Mouse (Mus musculus): ENCODE data around the gene Nqo2.
A peak's percentile ranks its signal among the peaks of the same experiment; 100 is the strongest.
"Not testable (repeated sequence)": the region's sequence is repeated elsewhere in the genome, so short reads cannot be mapped to it uniquely, and the experiment has no call there.

Gene Nqo2

GRCm38 (mm10) chr13:33964206-33965046 is at the start of gene Nqo2:
Gene Nqo2 (plus strand): TSS chr13:33964687.
- peak; percentile 84 for DNase-seq (ENCODE audit: extremely low spot score, low spot score)

GRCm38 (mm10) chr13:33921041-33921440 is 43.4 kb upstream of the Nqo2 start:
- no peak for DNase-seq (ENCODE audit: extremely low spot score, low spot score)

- DNase-seq (ENCODE audit: extremely low spot score, low spot score): no peak
These were observed 42.8 kb upstream of the Nqo2 start for GRCm38 (mm10) chr13:33921699-33922098.

DNA sequence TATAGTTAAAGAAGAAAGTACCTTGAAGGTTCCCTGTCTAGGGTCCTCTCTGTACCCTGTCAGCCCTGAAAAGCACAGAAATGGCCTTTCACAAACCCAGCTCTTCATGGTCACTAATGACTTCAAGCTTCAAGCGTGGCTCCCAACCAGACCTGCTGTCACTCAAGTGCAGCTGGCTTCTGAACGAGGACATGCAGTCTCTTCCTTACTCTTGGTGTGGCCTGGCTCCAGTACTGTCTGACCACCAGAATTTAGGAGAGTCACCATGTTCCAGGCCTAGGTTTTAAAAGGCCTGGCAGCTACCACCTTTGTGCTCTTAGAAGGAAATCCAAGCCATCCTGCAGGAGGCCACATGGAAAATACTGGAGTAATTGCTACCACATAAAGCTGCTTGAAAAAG is 34.2 kb upstream of the Nqo2 start:
- no peak for DNase-seq (ENCODE audit: extremely low spot score, low spot score)

DNA sequence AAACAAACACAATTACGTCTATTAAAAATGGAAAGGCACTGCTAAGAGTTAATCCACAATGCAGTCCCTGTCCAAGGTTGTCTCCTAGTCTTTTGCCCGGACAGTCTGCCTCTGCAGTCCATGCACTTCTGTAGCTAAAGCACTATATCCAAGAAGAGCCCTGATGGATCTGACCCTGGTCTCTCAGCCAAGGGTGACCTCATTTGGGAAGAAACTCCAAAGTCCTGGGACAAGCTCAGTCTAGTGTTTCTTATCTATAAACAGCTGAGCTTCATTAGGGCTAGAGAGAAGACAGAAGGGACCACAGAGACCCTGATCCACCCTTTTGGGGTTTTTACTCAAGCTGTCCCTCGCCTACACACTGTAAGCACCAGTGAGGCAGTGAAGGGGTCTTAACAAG is 33.6 kb upstream of the Nqo2 start:
- DNase-seq (ENCODE audit: extremely low spot score, low spot score): no peak

- DNase-seq (ENCODE audit: extremely low spot score, low spot score): no peak
These were observed 29.7 kb upstream of the Nqo2 start for GRCm38 (mm10) chr13:33934743-33935142.

- DNase-seq (ENCODE audit: extremely low spot score, low spot score): peak; percentile 69
These were observed 28.9 kb upstream of the Nqo2 start for GRCm38 (mm10) chr13:33935465-33936181.

DNA sequence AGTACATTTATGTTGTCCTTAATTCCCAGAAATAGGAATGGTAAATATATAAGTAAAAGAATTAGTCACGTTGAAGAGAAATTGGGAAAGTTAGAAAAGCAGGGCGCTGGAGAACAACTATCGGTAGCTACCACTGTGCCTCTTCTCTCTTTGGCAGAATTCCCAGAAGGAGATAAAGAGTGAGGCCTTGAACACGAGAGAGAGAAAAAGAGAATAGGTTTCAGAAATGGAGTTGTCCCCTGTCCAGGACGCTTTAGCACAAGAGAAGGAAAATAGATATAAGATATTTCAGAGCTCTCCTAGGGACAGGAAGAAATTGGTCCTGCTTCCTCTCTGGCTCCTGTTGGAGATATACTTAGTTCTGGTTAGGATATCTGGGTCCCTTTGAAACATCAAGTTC is 27.3 kb upstream of the Nqo2 start:
- no peak for DNase-seq (ENCODE audit: extremely low spot score, low spot score)

- not testable (repeated sequence) for DNase-seq (ENCODE audit: extremely low spot score, low spot score)
These were observed 26.9 kb upstream of the Nqo2 start for GRCm38 (mm10) chr13:33937587-33937986.

- DNase-seq (ENCODE audit: extremely low spot score, low spot score): no peak
These were observed 23.1 kb upstream of the Nqo2 start for GRCm38 (mm10) chr13:33941288-33941808.

DNA sequence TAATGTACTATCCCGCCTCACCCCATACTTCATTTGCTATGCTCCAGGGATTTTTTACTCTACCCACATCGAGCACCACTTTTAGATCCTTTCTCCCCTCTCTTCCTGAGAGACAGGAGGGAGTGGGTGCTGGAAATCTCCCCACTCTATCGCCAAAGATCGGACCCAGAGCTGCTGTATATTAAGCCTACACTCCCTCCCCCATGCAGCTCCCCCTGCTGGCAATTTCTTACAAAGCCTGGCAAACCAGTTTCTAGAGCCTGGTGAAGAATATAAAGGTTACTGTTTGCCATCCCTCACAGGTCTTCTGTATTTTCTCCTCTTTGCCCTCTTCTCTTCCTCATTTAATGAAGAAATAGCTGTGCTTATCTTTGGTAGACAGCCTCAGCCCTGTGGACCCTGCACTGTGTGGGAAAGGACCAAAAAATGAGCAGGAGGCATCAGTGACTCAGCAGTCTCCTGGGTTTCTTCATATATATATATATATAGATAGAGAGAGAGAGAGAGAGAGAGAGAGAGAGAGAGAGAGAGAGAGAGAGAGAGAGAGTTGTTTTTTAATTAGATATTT is 22.2 kb upstream of the Nqo2 start:
- no peak for DNase-seq (ENCODE audit: extremely low spot score, low spot score)

DNA sequence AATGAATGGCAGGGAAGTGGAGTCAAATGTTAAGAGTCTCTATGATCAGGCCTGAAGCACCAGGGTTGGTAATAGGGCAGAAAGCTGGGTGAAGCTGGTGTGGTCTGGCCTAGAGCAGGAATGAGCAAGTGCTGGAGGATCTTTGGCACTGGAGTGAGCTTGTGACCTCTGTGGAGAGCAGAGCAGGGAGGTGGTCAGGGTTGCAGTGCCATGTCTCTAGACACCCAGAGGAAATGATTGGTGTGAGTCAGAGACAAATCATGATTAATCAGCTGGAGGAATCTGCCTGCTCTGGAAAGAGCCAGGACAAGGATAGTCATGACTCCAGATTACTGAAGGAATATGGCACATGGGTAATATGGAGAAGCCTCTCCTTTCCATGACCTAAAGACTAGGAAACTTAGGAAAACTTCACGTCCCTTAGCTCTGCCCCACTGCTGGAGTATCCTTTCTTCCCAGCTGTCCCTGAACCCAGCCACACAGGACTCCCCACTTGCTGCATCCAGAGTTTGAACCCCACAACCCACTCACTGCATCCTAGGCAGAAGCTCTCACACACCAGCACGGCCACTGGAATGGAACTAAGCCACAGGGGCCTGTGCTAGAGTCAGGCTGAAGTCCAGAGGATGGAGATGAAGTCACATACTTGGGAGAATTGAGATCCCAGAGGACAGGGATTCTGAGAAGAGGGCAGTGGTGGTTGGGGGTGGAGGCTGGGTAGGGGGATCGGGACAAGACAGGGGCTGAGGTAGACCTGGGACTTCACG is 13.0 kb upstream of the Nqo2 start:
- DNase-seq (ENCODE audit: extremely low spot score, low spot score): no peak

- no peak for DNase-seq (ENCODE audit: extremely low spot score, low spot score)
These were observed 12.4 kb upstream of the Nqo2 start for GRCm38 (mm10) chr13:33952075-33952449.

DNA sequence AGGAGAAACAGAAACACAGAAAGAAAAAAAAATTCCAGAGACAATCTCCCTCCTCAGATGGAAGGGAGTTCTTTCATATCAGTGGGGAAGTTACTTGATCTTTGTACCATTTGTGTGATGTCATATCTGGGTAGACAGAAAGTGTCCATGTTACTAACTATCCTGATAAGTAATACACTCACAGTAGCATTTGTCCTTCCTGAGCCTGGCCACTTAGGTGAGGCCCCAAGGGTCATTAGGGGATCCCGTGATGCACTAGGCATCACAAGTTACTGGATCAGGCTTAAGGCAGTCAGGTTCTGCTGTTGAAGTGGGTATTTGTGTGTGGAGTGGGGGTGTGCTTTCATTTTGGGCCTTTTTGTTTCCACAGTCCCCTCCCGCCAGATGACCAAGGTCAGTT is 11.5 kb upstream of the Nqo2 start:
- DNase-seq (ENCODE audit: extremely low spot score, low spot score): no peak

DNA sequence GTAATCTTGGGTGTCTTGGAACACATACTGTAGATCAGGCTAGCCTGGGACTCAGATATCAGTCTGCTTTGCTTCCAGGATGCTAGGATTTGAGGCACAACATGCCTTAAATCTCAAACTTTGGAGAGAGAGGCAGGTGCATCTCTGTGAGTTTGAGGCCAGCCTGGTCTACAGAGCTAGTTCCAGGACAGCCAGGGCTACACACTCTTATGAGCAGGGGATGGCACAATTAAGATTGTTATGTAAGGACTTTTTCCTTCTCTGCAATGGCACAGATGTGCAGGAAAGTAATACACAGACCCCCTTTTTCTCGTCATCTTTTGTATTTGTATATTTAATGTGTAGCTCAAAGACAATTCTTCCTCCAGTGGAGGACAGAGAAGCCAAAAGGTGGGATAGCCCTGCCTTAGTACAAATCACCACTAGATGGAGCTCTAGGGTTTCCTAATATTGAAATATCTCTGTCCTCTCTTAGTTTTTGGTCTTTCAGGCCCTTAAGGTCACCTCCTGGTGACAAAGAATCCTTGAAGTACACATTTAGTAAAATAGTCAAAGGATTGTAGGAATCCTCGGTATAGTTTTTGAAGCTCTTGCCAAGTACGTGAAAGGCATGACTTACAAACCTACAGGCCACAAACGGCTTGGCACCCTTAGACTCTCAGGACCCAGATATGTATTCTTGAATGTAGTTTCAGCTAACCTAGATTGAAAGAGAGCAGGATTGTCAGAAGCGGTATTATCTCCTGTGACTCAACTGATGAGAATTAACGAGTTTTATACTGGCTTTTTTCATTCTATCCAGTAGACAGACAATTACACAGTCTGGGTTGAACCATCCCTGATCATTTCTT is 7.7 kb upstream of the Nqo2 start:
- no peak for DNase-seq (ENCODE audit: extremely low spot score, low spot score)

DNA sequence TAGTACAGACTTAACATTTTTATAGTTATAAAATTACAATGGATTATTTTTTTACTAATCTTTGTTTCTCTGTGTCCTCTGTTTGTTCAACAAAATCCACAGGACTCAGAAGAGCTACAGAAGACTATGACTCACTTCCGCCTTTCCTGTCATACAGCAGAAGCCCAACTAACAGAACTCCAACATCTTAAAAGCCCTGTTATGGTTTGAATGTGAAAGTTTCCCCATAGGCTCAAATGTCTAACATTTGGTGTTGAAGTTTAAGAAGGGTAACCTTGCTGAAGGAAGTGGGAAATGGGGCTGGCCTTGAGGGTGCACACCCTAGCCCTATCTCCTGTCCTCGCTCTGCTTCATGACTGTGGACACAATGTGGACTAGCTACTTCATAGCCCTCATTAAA is 4.7 kb upstream of the Nqo2 start:
- no peak for DNase-seq (ENCODE audit: extremely low spot score, low spot score)

- DNase-seq (ENCODE audit: extremely low spot score, low spot score): no peak
These were observed 853 bp downstream of the Nqo2 start for GRCm38 (mm10) chr13:33965056-33966024.

DNA sequence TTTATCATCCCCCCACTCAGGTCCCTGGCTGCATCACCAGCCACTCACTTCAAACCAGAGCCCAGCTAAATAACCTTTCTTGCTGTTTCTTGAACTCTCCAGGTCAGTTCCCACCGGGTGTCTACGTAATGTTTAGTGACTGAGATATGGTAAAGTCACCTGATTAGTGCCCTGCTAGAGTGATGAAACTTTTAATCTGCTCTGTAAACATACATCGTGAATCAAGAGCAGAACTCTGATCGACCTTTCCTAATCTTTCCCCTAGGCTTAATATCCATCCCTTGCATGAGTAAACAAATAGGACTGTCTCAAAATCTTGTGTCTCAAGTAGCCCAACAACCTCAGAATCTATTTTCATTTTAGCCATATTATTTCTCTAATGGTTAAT is 1.5 kb downstream of the Nqo2 start:
- no peak for DNase-seq (ENCODE audit: extremely low spot score, low spot score)

DNA sequence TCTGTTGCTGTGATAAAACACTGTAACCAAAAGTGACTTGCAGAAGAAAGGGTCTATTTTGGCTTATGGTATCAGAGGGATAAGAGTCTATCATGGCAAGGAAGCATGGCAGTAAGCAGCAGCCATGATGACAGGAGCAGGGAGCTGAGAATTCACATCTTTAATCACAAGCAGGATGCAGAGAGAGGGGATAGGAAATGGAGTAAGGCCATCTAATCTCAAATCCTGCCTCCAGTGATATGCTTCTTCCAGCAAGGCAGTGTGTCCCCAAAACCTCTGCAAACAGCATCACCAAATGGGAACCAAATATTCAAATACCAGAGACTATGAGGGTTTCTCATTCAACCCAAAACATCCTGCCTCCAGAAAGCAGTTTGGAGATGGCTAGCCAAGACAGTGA is 2.1 kb downstream of the Nqo2 start:
- DNase-seq (ENCODE audit: extremely low spot score, low spot score): no peak

Data from neural tube, embryonic 10.5 days (tissue).